Mouse (Mus musculus) spleen, postnatal 36 days (tissue): ENCODE measurements around the gene Traf7.

ENCODE experiments used
- DNase-seq, 2 experiments: peaks; one replicate each; pipeline ENCODE4 v3.0.0; 2022; ENCODE audit warnings: low spot score in 2 of 2, mixed read lengths in 1 of 2

The Traf7 gene

DNA sequence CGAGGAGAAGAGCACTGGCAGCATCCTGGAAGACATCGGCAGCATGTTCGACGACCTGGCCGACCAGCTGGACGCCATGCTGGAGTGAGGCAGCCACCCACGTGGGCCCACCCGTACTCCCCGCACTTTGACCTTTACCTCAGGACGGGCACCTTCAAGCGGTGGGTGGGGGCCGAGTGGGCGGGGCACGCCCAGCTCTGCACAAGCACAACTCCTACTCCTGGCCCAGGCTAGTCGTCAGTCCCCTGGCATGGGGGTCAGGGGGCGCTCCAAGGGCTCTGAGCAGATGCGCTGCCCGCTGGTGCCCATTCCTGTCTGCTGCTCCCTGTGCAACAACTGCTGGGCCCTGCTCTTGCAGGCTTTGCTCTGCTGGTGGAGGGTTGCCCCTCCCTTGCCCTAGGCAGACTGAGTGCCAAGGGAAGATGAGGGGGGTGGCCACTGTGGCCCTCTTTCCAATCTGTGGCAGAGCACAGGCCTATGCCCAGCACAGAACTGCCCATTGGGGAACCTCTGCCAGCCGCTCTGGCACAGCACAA is 20.5 kb downstream of the Traf7 start:
- DNase-seq, result no peak

GRCm38 (mm10) chr17:24506332-24507070 is 21.2 kb downstream of the Traf7 start:
- no peak for DNase-seq

DNA sequence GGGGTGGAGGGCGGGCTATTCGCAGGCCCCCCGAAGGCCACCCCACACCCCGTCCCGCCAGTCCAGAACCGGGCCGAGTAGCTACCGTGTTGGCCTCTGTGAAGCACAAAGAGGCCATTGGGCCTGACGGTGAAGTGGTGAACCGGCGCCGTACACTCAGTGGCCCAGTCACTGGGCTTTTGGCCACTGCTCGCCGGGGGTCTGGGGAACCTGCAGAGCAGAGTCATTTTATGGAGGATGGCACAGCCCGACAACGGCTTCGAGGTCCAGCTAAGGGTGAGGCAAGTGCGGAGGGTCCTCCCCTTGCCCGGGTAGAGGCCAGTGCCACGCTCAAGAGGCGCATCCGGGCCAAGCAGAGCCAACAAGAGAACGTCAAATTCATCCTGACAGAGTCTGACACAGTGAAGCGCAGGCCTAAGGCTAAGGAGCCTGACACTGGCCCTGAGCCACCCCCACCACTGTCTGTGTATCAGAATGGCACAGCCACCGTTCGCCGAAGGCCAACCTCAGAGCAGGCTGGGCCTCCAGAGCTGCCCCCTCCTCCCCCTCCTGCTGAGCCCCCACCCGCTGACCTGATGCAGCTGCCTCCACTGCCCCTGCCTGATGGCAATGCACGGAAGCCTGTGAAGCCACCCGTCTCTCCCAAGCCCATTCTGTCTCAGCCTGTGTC is 22.3 kb downstream of the Traf7 start:
- no peak for DNase-seq

DNA sequence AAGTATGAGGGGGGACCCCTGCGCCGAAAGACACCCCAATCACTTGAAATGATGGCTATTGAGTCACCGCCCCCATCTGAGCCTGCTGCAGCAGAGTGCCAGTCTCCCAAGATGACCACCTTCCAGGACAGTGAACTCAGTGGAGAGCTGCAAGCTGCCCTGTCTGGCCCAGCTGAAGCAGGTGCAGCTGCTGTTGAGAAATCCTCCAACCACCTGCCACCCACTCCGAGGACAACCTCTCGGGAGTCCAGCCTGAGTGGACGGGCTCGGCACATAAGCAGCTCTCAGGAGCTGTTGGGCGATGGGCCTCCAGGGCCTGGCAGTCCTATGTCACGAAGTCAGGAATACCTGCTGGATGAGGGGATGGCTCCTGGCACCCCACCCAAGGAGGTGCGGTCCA is 23.7 kb downstream of the Traf7 start:
- no peak for DNase-seq

DNA sequence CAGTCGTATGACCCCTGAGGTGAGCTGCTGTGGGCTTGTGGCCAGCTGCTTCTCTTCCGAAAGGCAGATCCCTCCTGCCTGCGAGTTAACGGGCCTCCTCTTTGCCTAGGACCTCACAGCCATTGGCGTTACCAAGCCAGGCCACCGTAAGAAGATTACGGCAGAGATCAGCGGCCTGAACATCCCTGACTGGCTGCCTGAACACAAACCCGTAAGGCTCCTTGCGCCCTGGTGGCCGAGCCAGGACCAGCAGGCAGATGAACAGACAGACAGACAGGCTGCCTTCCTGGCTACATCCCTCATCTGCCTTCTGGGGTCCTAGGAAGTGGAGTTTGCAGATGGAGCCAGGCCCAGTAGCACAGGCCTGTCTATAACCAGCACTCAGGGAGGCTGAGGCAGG is 25.5 kb downstream of the Traf7 start:
- no peak for DNase-seq

GRCm38 (mm10) chr17:24496026-24496425 is 31.7 kb downstream of the Traf7 start:
- no peak for DNase-seq

DNA sequence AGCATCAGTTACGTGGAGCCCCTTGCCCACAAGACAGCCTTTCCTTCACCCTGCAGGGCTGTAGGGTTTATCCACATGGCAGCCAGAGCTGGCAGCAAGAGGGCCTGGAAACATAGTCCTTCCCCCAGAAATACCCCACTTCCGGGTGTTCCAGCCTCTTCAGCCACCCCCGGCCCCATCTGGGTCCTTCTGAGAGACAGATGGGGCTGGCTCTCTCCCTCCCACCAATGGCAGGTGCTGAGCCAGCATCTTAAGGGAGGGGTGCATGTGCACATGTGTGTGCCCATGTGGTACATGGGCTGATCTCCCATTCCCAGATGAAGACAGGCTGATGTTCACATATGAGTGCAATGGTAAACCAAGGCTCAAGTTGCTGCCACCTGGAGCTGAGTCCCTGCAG is 32.3 kb downstream of the Traf7 start:
- DNase-seq, result no peak

- DNase-seq, result peak in 1 of 2 experiments; percentile 42
Observed at GRCm38 (mm10) chr17:24494627-24495335, 33.0 kb downstream of the Traf7 start.

DNA sequence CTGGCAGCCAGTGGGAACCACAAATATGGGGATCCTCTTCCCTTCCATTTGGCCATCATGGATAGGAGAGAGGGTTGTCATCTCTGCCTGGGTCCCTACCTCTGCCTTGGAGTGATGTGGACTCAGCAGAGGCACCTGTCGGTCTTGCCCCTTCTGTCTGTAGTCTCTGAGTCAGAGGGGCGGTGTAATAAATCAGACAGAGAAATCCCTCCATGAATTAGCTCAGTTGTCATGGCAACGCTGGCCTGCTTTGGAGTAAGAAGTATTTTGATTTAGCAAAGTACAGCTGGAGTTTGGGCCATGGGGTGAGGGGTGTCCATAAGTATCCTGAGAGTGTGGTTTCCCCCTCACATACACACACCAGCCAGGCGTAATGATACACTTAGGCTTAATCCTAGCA is 37.3 kb downstream of the Traf7 start:
- DNase-seq, result no peak

DNA sequence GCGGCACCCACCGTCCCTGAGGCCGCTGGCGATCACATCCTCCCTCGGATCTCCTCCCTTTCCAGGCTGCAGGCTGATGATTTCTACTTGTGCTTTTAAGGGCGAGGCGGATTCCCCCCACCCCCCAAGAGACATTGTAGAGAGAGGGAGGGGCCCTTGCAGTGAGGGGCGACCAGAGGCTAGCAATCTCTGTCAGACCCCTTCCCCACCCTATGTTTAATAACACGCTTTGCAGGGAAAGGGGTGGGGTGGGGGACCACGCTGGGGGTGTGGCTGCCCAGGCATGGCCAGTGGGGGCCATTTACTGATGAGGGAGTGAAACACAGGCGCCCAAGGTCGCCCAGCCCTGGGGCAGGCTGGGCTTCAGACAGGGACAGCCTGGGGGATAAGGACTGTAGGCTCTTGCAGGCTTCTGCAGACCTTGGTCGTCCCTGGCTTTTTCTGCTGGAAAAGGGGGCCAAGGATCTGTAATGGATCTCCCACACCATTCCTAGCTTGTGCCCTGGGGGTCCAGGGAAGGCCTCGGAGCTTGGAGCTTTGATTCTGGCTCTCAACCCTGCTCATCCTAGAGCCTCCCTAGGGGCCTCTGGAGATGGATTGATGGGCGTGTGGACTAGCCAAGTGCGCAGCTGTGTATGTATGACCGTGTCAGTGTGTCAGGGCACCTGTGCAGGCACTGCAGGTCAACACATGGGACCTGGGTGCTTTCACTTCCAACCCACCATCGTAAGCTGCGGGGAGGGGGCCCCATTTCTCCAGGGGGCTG is 38.3 kb downstream of the Traf7 start:
- DNase-seq, result no peak

GRCm38 (mm10) chr17:24488662-24489264 is 39.0 kb downstream of the Traf7 start:
- no peak for DNase-seq

GRCm38 (mm10) chr17:24488186-24488661 is 39.5 kb downstream of the Traf7 start, which contains the start of gene Caskin1:
Caskin1 (plus strand) TSS chr17:24488601.
- no peak for DNase-seq

GRCm38 (mm10) chr17:24485090-24485860 is 42.5 kb downstream of the Traf7 start:
- no peak for DNase-seq

DNA sequence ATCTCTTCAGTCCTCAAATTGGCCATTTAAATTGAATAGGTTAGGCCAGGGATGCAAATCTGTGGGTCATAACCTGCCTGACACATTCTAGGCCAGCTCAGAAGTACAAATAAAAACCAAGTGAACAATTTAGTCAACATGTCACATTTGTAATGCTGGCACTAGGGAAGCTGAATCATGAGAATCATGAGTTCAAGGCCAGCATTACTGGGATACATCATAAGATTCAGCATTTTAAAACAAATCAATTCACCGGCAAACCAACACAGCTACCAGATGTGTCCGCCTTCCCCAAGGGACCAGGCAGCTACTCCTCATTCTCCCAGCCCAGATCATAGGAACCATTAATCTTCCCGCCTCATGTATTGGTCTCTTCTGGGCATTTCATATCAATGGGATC is 44.2 kb downstream of the Traf7 start:
- no peak for DNase-seq

- DNase-seq, result no peak
Observed at GRCm38 (mm10) chr17:24481027-24481815, 46.5 kb downstream of the Traf7 start.

DNA sequence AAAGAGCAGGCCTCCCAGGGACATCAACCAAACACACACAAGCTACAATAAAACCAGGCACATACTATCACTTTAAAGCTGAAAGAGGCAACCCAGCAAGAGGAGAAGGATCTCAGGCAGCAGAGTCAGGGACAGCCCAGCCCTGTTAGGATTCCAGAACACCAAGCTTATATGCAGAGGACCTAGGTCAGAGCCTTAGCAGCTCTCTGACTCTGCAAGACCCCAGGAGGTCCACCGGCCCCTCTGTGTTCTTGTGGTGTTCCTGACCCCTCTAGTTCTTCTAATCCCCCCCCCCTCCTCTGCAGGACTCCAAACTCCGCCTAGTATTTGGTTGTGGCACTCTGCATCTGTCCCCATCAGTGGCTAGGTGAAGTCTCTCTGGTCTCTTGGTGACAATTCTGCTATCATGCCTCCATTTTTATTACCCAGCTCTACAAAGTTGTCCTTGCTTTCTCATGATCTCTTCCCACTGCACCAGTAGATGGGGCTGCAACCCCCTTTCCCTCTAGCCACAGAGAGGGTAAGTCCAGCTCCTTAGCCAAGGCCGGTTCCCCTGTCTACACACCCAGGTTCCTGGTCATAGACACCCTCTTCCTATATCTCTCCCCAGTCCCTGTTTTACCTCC is 47.4 kb downstream of the Traf7 start:
- DNase-seq, result no peak

GRCm38 (mm10) chr17:24479431-24479830 is 48.3 kb downstream of the Traf7 start:
- DNase-seq, result no peak

DNA sequence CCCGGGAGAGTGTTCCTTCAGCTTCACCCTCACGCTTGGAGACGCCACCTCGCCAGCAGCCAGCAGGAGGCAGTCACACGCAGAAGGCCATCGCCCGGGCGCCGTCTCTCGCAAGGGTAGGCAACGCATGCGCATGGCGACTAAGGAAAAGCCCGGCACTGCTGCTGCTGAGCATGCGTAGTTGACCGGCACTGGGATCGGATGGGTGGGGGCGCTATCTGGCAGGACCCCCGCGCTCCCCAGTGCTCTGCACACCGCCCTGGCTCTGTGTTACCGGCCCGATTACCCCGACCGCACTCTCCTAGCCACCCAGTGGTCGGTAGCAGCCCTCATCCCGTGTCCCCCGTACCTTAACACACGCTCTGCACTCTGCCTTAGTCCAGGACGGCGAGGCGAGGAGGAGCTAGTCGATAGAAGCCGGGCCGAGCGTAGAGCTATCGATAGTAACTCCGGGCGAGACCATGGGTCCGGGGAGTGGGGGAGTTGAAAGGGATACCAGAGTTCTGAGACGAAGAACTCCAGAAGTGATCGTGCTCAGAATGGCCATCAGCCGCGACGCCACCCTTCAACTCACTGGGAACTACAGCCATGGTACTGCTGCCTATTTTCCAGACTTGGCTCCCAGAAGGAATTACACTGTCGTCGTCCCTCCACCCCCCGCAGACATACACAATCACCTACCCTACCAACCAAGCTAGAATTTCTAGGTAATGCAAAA is 48.9 kb downstream of the Traf7 start, which contains the start of gene Mlst8:
TSS of gene Mlst8 (minus strand) at position 416 of the 718 bp plus-strand sequence.
- DNase-seq, result peak; percentile 94 to 96
